Mouse (Mus musculus): Measurements from ENCODE around the gene Pawr.
"Not testable (repeated sequence)": the region's sequence is repeated elsewhere in the genome, so short reads cannot be mapped to it uniquely, and the experiment has no call there.

The Pawr gene

DNA sequence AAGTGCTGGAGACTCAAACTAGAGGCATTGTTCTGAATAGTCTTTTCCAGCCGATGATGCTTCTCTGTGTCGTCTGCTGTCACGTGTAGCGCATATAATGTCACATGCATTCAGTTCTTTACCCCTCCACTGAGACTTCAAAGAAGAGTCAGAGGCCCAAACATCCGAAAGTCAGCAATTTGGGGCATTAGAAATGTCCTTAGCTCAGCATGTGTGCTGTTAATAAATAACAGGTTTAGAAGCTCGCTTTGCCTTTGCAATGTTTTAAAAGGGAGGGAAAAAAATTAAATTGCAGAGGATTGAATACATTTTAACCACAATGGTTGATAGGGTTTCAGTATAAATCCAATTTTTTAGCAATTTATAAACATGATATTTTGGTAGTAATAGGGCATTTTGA lies 18.1 kb upstream of the Pawr start:
- no peak for DNase-seq (ENCODE audit: extremely low read depth, low read depth, low spot score)

GRCm38 (mm10) chr10:108314396-108314795 lies 17.5 kb upstream of the Pawr start:
- no peak for DNase-seq (ENCODE audit: extremely low read depth, low read depth, low spot score)

DNA sequence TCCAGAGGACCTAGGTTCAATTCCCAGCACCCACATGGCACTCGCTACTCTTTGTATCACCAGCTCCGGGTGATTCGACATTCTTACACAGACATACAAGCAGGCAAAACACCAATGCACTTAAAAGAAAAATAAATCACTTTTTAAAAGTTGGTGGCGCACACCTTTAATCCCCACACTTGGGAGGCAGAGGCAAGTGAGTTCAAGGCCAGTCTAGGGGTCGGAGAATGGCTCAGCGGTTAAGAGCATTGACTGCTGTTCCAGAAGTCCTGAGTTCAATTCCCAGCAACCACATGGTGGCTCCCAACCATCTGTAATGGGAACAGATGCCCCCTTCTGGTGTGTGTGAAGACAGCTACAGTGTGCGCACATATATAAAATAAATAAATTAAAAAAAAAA lies 16.7 kb upstream of the Pawr start:
- DNase-seq (ENCODE audit: extremely low read depth, low read depth, low spot score): no peak

- no peak for DNase-seq (ENCODE audit: extremely low read depth, low read depth, low spot score)
These were observed 3.6 kb upstream of the Pawr start for GRCm38 (mm10) chr10:108328356-108328755.

DNA sequence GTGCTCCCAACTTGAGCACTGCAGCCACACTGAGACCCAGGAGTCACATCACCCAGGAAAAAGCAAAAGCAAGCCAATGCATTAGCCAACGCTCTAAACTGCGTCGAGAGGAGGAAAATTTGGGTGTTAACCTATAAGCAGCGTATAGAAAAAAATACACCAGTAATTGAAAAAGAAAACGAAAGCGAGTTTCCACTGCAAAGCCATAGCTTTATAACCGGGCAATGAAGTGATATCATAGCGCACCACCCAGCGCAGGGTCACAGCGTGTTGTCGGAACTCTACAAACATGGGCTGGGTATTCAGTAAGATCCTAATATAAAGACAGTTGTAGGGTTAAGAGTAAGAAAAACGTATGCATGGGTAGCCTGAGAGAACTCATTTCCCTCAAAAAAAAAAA lies 2.9 kb upstream of the Pawr start:
- no peak for DNase-seq (ENCODE audit: extremely low read depth, low read depth, low spot score)

GRCm38 (mm10) chr10:108329771-108330170 lies 2.1 kb upstream of the Pawr start:
- DNase-seq (ENCODE audit: extremely low read depth, low read depth, low spot score): no peak

- no peak for DNase-seq (ENCODE audit: extremely low read depth, low read depth, low spot score)
These were observed 957 bp upstream of the Pawr start for GRCm38 (mm10) chr10:108330964-108331363.

DNA sequence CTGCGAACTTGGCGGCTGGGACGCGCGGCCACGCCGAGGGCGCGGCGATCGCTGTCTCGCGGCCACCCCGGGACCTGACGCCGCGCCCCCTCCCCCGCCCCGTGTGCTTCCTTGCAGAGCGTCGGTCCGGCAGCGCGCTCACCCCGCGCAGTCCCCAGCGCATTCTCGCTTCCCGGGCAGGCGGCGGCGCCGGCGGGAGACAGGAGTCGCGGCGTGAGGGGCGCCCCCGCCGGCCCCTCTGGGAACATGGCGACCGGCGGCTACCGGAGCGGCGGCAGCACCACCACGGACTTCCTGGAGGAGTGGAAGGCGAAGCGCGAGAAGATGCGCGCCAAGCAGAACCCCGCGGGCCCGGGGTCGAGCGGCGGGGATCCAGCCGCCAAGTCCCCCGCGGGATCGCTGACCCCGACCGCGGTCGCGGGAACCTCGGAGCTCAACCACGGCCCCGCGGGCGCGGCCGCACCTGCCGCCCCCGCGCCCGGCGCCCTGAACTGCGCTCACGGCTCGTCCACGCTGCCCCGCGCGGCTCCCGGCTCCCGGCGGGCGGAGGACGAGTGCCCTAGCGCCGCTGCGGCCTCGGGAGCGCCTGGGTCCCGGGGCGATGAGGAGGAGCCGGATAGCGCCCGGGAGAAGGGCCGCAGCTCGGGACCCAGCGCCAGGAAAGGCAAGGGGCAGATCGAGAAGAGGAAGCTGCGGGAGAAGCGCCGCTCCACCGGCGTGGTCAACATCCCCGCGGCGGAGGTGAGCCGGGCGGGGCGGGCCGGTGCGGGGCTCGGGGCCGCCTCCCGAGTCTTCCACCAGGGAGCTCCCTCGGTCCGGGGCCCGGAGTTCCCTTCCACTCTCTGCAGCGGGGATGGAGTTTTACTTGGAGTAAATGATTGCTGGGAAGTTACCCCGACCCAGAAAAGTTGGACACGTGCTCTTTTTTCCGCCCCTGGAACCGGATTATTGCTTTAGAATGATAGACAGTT lies 935 bp downstream of the Pawr start:
- no peak for DNase-seq (ENCODE audit: extremely low read depth, low read depth, low spot score)

DNA sequence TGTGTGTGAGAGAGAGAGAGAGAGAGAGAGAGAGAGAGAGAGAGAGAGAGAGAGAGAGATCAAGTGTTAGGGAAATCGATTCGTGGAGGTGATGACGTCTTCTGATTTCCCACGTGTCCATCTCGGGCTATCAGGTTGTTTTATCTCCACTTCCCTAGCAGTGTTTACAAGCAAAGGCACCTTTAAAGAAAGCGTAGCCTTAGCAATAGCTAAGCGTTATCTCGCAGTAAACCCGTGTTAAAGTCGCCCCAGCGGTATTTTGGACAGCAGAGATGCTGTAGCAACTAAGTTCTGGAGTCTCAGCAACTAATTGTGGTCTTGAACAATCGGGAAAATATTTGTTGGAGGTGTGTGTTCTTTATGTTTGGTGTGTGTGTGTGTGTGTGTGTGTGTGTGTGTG lies 1.7 kb downstream of the Pawr start:
- DNase-seq (ENCODE audit: extremely low read depth, low read depth, low spot score): no peak

GRCm38 (mm10) chr10:108334096-108334495 lies 2.2 kb downstream of the Pawr start:
- DNase-seq (ENCODE audit: extremely low read depth, low read depth, low spot score): no peak

DNA sequence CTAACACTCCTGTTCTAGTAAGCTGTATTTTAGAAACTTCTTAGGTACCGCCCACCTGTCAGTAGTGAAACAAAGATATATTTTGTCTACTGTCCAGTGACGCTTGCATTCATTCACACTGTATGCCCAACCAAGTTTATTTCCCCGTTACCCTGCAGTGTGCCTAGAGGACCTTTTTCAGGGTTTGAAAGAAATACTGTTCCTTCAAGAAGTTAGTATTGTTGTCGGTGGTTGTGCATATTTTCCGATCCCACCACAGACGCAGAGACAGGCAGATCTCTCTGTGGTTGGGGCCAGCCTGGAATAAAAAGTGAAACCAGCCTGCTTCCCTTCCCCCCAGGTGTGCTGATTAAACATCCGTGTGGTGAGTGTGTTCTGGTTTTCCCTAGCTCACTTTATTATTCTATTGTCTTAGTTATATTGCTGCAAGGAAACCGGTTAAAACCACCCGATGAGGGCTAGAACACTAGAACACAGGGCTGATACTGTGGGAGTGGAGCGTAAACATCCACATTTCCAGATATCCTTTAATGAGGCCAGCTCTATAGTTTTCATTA lies 3.9 kb downstream of the Pawr start:
- DNase-seq (ENCODE audit: extremely low read depth, low read depth, low spot score): no peak

DNA sequence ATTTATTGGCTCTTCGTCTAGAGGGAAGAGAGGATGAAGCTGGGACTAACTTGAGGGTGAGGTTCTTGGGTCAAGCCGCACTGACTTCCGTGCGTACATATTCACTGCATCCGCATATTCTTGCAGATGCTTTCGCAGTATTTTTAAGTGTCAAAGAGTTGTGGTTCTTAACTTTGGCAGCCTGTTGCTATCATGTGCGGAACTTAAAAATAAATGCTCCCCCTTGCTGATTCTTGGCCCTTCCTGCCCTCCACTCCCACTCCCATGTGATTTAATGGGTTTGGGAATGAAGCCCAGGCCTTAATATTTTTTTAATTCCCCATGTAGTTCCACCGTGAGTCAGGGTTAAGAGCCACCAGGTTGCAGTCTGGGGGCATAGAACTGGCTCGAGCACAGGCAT lies 4.7 kb downstream of the Pawr start:
- DNase-seq (ENCODE audit: extremely low read depth, low read depth, low spot score): no peak

GRCm38 (mm10) chr10:108338055-108338961 lies 6.4 kb downstream of the Pawr start:
- DNase-seq (ENCODE audit: extremely low read depth, low read depth, low spot score): no peak

- DNase-seq (ENCODE audit: extremely low read depth, low read depth, low spot score): no peak
These were observed 7.2 kb downstream of the Pawr start for GRCm38 (mm10) chr10:108339118-108339517.

GRCm38 (mm10) chr10:108339872-108340271 lies 8.0 kb downstream of the Pawr start:
- DNase-seq (ENCODE audit: extremely low read depth, low read depth, low spot score): no peak

DNA sequence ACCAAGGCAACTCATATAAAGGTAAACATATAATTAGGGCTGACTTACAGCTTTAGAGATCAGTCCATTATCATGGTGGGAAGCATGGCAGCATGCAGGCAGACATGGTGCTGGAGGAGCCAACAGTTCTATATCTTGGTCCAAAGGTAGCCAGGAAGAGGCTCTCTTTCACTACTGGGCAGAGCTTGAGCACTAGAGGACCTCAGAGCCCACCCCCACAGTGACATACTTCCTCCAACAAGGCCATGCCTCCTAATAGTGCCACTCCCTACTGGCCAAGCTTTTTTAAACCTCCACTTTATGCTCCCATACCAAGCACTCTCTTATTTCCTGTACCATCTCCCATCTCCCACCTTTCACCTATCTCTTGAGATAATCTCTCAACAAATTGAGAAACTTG lies 11.8 kb downstream of the Pawr start:
- no peak for DNase-seq (ENCODE audit: extremely low read depth, low read depth, low spot score)

DNA sequence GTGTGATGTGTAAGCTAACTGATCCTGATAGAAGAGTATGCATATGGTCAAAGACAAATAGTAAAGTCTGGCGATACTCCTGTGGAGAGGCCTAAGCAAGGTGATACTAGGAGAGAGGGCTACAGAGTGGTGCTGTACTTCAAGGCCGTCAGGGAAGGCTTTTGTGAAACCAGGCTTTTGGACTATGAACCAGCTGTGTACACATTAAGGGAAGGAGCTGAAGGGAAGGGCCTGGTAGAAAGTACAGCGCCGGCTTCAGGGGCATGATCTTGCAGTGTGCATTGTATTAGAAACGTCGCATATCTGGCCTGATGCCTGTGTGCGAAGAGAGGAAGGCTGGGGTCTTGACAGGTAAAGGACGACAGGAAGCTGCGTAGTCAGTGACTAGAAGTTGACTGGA lies 13.2 kb downstream of the Pawr start:
- no peak for DNase-seq (ENCODE audit: extremely low read depth, low read depth, low spot score)

- DNase-seq (ENCODE audit: extremely low read depth, low read depth, low spot score): not testable (repeated sequence)
These were observed 14.4 kb downstream of the Pawr start for GRCm38 (mm10) chr10:108346301-108346700.

DNA sequence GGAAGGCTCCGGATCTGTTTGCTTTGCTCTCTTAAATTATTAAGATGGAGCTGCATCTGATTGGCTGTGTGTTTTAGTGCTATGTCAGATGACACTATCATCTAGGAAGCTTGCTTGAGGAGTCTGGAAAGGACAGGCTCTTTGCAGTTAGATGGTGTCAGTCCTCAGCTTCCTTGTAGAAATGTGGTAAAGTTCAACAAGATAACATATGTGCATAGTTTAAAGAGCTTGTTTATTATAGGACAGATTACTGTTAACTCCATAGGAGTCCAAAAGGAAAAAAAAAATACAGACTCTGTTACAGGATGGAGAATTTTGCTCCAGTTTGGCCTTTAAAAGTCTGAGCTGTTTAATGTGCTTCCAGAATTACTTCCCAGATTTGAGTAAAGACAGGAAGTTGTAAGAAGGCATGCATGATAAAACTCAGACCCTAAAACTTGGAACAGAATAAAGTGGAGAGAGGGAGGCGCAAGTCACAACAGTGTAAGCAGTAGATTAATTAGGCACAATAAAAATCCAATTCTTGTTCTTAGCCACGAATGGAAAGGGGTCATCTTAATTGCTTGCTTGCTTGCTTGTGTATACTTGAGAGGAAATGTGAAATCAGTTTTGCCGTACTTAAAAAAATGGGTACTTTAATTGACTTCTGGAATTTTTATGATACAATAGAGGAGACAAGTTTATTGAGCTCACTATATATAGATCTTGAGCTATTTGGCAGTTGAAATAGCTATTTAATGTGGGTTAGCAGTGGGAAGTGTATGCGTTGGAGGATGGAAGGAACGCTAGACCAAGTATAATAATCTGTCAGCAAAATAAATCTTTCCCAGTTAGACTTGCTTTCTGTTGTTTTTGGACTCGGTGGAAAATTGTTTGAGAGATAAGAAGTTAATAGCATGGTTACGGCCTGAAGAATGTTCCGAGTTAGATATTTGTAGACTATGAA lies 18.5 kb downstream of the Pawr start:
- DNase-seq (ENCODE audit: extremely low read depth, low read depth, low spot score): no peak

- no peak for DNase-seq (ENCODE audit: extremely low read depth, low read depth, low spot score)
These were observed 21.0 kb downstream of the Pawr start for GRCm38 (mm10) chr10:108352944-108353343.
